Mouse (Mus musculus) midbrain, embryonic 14.5 days (tissue): ENCODE results near the gene Hoxc13. TPM values are rescaled to one million over a fixed set of nuclear protein-coding genes. Genes with fewer than 3 reads are reported as not detected.

Source experiments
- ATAC-seq: fragments of 200-750 bp; cut with Nextera tagmentation; 2 replicates; pipeline ENCODE4 v1.8.0; 2017; ENCODE audit warnings: moderate number of reproducible peaks, moderate library complexity; ENCODE audit not compliant: low FRiP score, low TSS enrichment
- DNase-seq: peaks from one replicate; pipeline ENCODE4 v3.0.0-alpha.2; 2015
- H3K27ac ChIP-seq: fragments of 300-500 bp; sonication (generic); replicated peaks from 2 replicates; pipeline ENCODE4 v1.5.1; 2014; ENCODE audit warnings: mild to moderate bottlenecking, low read depth, low read length, moderate library complexity
- H3K27me3 ChIP-seq: fragments of 300-500 bp; sonication (generic); 2 replicates; pipeline ENCODE4 v1.6.1; 2014; ENCODE audit warnings: low read length, control low read depth, mixed read lengths; ENCODE audit not compliant: control insufficient read depth, insufficient read depth
- H3K36me3 ChIP-seq: fragments of 300-500 bp; sonication (generic); 2 replicates; pipeline ENCODE4 v1.6.1; 2014; ENCODE audit warnings: low read length, control low read depth; ENCODE audit not compliant: control insufficient read depth, insufficient read depth
- H3K4me1 ChIP-seq: fragments of 300-500 bp; sonication (generic); 2 replicates; pipeline ENCODE4 v1.6.1; 2014; ENCODE audit warnings: mild to moderate bottlenecking, antibody characterized with exemption, low read length, control low read depth; ENCODE audit not compliant: control insufficient read depth, insufficient read depth
- H3K4me2 ChIP-seq: fragments of 300-500 bp; sonication (generic); 2 replicates; pipeline ENCODE4 v1.6.1; 2014; ENCODE audit warnings: mild to moderate bottlenecking, low read length, moderate library complexity
- H3K4me3 ChIP-seq: fragments of 300-500 bp; sonication (generic); replicated peaks from 2 replicates; pipeline ENCODE4 v1.5.1; 2014; ENCODE audit warnings: low read depth, low read length
- H3K9ac ChIP-seq: fragments of 300-500 bp; sonication (generic); replicated peaks from 2 replicates; pipeline ENCODE4 v1.6.1; 2014; ENCODE audit warnings: mild to moderate bottlenecking, low read length, moderate library complexity
- H3K9me3 ChIP-seq: fragments of 300-500 bp; sonication (generic); 2 replicates; pipeline ENCODE4 v1.6.1; 2016; ENCODE audit warnings: low read length, control low read depth, mixed read lengths; ENCODE audit not compliant: control insufficient read depth
- WGBS: fragments of 180-500 bp; shearing (Covaris S2); extraction: QIAGEN DNeasy Blood & Tissue Kit; methylation state at CpG from one replicate; pipeline ENCODE4 v1.1.7; 2014; 5-methylcytosine and 5-hydroxymethylcytosine counted together
- microRNA-seq: library from miRNA; unstranded; fragments of <30 nt; microRNA quantifications from one replicate; pipeline ENCODE4, GENCODE M21; 2016
- polyA plus RNA-seq: library from polyadenylated mRNA; unstranded; fragments of >200 nt; fragmentation: Nextera tagmentation; extraction: Ambion mirVana; gene quantifications from 2 replicates; pipeline ENCODE4 v1.2.1, GENCODE M21; 2014

The Hoxc13 gene
- polyA plus RNA-seq, 1 experiment from 2014 or later = not detected

GRCm38 (mm10) chr15:102975034-102975433 is 54.1 kb downstream of the Hoxc13 start:
- no peak for ATAC-seq
- Histone ChIP-seq H3K9ac (no peak overlapping the region), H3K4me3 (no peak overlapping the region), H3K9me3 (no peaks in the 10 kb centered on the region), H3K4me2 (no peak overlapping the region), H3K36me3 (no peaks in the 10 kb centered on the region), H3K27ac (no peak overlapping the region), H3K4me1 (no peaks in the 10 kb centered on the region), H3K27me3 (peaks cover 99% of the 10 kb centered on the region)
- 3% methylated on average over 7 of the region's 7 CpGs for WGBS
- DNase-seq = no peak

- WGBS = under 1% methylated on average over 21 of the region's 21 CpGs
- Histone ChIP-seq H3K4me3 (no peak overlapping the region), H3K36me3 (no peaks in the 10 kb centered on the region), H3K4me1 (no peaks in the 10 kb centered on the region), H3K27ac (no peak overlapping the region), H3K4me2 (no peak overlapping the region), H3K9ac (no peak overlapping the region), H3K27me3 (peaks cover 99% of the 10 kb centered on the region), H3K9me3 (no peaks in the 10 kb centered on the region)
- ATAC-seq = no peak
- no peak for DNase-seq
Measured at GRCm38 (mm10) chr15:102975688-102976111, 54.8 kb downstream of the Hoxc13 start.

- H3K27ac ChIP-seq = no peak within 1 kb of the TSS
- DNase-seq (no peak), ATAC-seq (no peak)
- H3K27me3 ChIP-seq = peaks cover 99% of the 10 kb centered on the region
- no peaks in the 10 kb centered on the region for H3K9me3 ChIP-seq
- H3K4me1 ChIP-seq = no peaks in the 10 kb centered on the region
- no peak within 1 kb of the TSS for H3K9ac ChIP-seq
- no peak within 1 kb of the TSS for H3K4me2 ChIP-seq
- no peaks in the 10 kb centered on the region for H3K36me3 ChIP-seq
- 3% methylated on average over 13 of the region's 20 CpGs for WGBS
- H3K4me3 ChIP-seq = no peak within 1 kb of the TSS
Measured at GRCm38 (mm10) chr15:102976171-102976570, 55.3 kb downstream of the Hoxc13 start, which contains the start of gene Hoxc9. Hoxc9 (plus strand) TSS chr15:102976439.

- no peak for DNase-seq
- Histone ChIP-seq H3K36me3 (no peaks in the 10 kb centered on the region), H3K27me3 (peaks cover 99% of the 10 kb centered on the region), H3K4me1 (0 out of 2 replicates have a peak, but pooled peaks cover 1% of the 10 kb centered on the region), H3K4me3 (no peak overlapping the region), H3K9ac (no peak overlapping the region), H3K27ac (no peak overlapping the region), H3K4me2 (no peak overlapping the region), H3K9me3 (no peaks in the 10 kb centered on the region)
- under 1% methylated on average over 37 of the region's 37 CpGs for WGBS
- no peak for ATAC-seq
Measured at GRCm38 (mm10) chr15:102976631-102977422, 55.9 kb downstream of the Hoxc13 start.

- Histone ChIP-seq H3K36me3 (no peaks in the 10 kb centered on the region), H3K27ac (no peak overlapping the region), H3K27me3 (peaks cover 99% of the 10 kb centered on the region), H3K4me1 (0 out of 2 replicates have a peak, but pooled peaks cover 3% of the 10 kb centered on the region), H3K9ac (no peak overlapping the region), H3K4me2 (no peak overlapping the region), H3K9me3 (no peaks in the 10 kb centered on the region), H3K4me3 (no peak overlapping the region)
- DNase-seq = no peak
- ATAC-seq = no peak
- WGBS = under 1% methylated on average over 16 of the region's 16 CpGs
Measured at GRCm38 (mm10) chr15:102977423-102977974, 56.6 kb downstream of the Hoxc13 start.

Small RNA genes within 50 kb of the gene (microRNA-seq; reads per million reads assigned to microRNA genes)
- 0.73 reads per million for gene Mir196a-2

Other genes with a start within 250 kb of the Hoxc13 start
- 69.8 and 72.3 TPM in 2 replicates for gene Atp5g2, start 248.8 kb upstream of the Hoxc13 start, polyA plus RNA-seq
- gene Calcoco1, start 198.9 kb upstream of the Hoxc13 start, polyA plus RNA-seq = 30.6 and 36.5 TPM in 2 replicates
- gene Hoxc12, start 15.7 kb downstream of the Hoxc13 start, polyA plus RNA-seq = not detected in 2 replicates
- gene Hoxc11, start 33.3 kb downstream of the Hoxc13 start, polyA plus RNA-seq = not detected in 2 replicates
- not detected in 2 replicates for gene Hoxc10, start 45.7 kb downstream of the Hoxc13 start, polyA plus RNA-seq
- gene Hoxc5, start 46.3 kb downstream of the Hoxc13 start, polyA plus RNA-seq = 0.12 TPM in 1 of 2 replicates, not detected in the other
- not detected in 2 replicates for gene Hoxc9, start 55.3 kb downstream of the Hoxc13 start, polyA plus RNA-seq
- gene Hoxc8, start 69.5 kb downstream of the Hoxc13 start, polyA plus RNA-seq = not detected in 2 replicates
- not detected in 2 replicates for gene Hoxc6, start 77.2 kb downstream of the Hoxc13 start, polyA plus RNA-seq
- gene Hoxc4, start 97.8 kb downstream of the Hoxc13 start, polyA plus RNA-seq = not detected in 2 replicates
- gene Smug1, start 246.0 kb downstream of the Hoxc13 start, polyA plus RNA-seq = 22.7 and 25.0 TPM in 2 replicates